Mouse (Mus musculus): ENCODE results near the gene 1700030K09Rik. TPM values are rescaled to one million over a fixed set of nuclear protein-coding genes. Genes with fewer than 3 reads are reported as not detected.
A peak's percentile ranks its signal among the peaks of the same experiment; 100 is the strongest.

Gene 1700030K09Rik
- polyA plus RNA-seq, 1 experiment = 6.8 TPM

- peaks cover 11% of the 10 kb centered on the region for H3K4me1 ChIP-seq (ENCODE audit: control insufficient read depth, insufficient read depth, low read length)
- DNase-seq = peak; percentile 42
- 72% methylated on average over 23 of the region's 23 CpGs for WGBS
- no peaks in the 10 kb centered on the region for H3K27me3 ChIP-seq (replicated peaks; ENCODE audit: control insufficient read depth, insufficient read depth, low read length)
- TF ChIP-seq POLR2A (IDR thresholded peaks at IDR 0.05; ENCODE audit: low read depth, low read length) = no peak
- TF ChIP-seq CTCF (conservative IDR thresholded peaks at IDR 0.05; ENCODE audit: insufficient read depth, insufficient read length, low read depth, low read length) = no peak
- H3K4me3 ChIP-seq (ENCODE audit: insufficient read depth, low read depth, low read length) = no peak overlapping the region
- H3K36me3 ChIP-seq (ENCODE audit: control insufficient read depth, insufficient read depth, low read length) = no peaks in the 10 kb centered on the region
- no peak overlapping the region for H3K27ac ChIP-seq (ENCODE audit: insufficient read depth, low read depth, low read length)
Observed at GRCm38 (mm10) chr8:72495411-72496111, 51.9 kb downstream of the 1700030K09Rik start.

GRCm38 (mm10) chr8:72496217-72496616 lies 52.5 kb downstream of the 1700030K09Rik start:
- Histone ChIP-seq H3K27me3 (replicated peaks; ENCODE audit: control insufficient read depth, insufficient read depth, low read length) (no peaks in the 10 kb centered on the region), H3K36me3 (ENCODE audit: control insufficient read depth, insufficient read depth, low read length) (no peaks in the 10 kb centered on the region), H3K4me1 (ENCODE audit: control insufficient read depth, insufficient read depth, low read length) (peaks cover 8% of the 10 kb centered on the region), H3K4me3 (ENCODE audit: insufficient read depth, low read depth, low read length) (no peak overlapping the region), H3K27ac (ENCODE audit: insufficient read depth, low read depth, low read length) (no peak overlapping the region)
- 89% methylated on average over 19 of the region's 19 CpGs for WGBS
- no peak for TF ChIP-seq CTCF (conservative IDR thresholded peaks at IDR 0.05; ENCODE audit: insufficient read depth, insufficient read length, low read depth, low read length)
- TF ChIP-seq POLR2A (IDR thresholded peaks at IDR 0.05; ENCODE audit: low read depth, low read length) = no peak
- DNase-seq = no peak

- Histone ChIP-seq H3K36me3 (ENCODE audit: control insufficient read depth, insufficient read depth, low read length) (no peaks in the 10 kb centered on the region), H3K27ac (ENCODE audit: insufficient read depth, low read depth, low read length) (no peak overlapping the region), H3K4me3 (ENCODE audit: insufficient read depth, low read depth, low read length) (no peak overlapping the region), H3K4me1 (ENCODE audit: control insufficient read depth, insufficient read depth, low read length) (peaks cover 4% of the 10 kb centered on the region; the same call in 1 of the 2 replicates), H3K27me3 (replicated peaks; ENCODE audit: control insufficient read depth, insufficient read depth, low read length) (no peaks in the 10 kb centered on the region)
- TF ChIP-seq CTCF (conservative IDR thresholded peaks at IDR 0.05; ENCODE audit: insufficient read depth, insufficient read length, low read depth, low read length) = no peak
- TF ChIP-seq POLR2A (IDR thresholded peaks at IDR 0.05; ENCODE audit: low read depth, low read length) = no peak
- no peak for DNase-seq
- WGBS = 74% methylated on average over 1 of the region's 1 CpGs
Observed at GRCm38 (mm10) chr8:72497911-72498310, 54.2 kb downstream of the 1700030K09Rik start.

GRCm38 (mm10) chr8:72498527-72498926 lies 54.8 kb downstream of the 1700030K09Rik start:
- peaks cover under 1% of the 10 kb centered on the region; the same call in 1 of the 2 replicates for H3K4me1 ChIP-seq (ENCODE audit: control insufficient read depth, insufficient read depth, low read length)
- no peak overlapping the region for H3K4me3 ChIP-seq (ENCODE audit: insufficient read depth, low read depth, low read length)
- H3K27ac ChIP-seq (ENCODE audit: insufficient read depth, low read depth, low read length) = no peak overlapping the region
- DNase-seq = no peak
- 80% methylated on average over 4 of the region's 4 CpGs for WGBS
- TF ChIP-seq POLR2A (IDR thresholded peaks at IDR 0.05; ENCODE audit: low read depth, low read length) = no peak
- no peak for TF ChIP-seq CTCF (conservative IDR thresholded peaks at IDR 0.05; ENCODE audit: insufficient read depth, insufficient read length, low read depth, low read length)
- no peaks in the 10 kb centered on the region for H3K36me3 ChIP-seq (ENCODE audit: control insufficient read depth, insufficient read depth, low read length)
- no peaks in the 10 kb centered on the region for H3K27me3 ChIP-seq (replicated peaks; ENCODE audit: control insufficient read depth, insufficient read depth, low read length)

- H3K27ac ChIP-seq (ENCODE audit: insufficient read depth, low read depth, low read length) = no peak overlapping the region
- no peak for DNase-seq
- WGBS = 75% methylated on average over 2 of the region's 2 CpGs
Observed at GRCm38 (mm10) chr8:72499521-72500284, 56.0 kb downstream of the 1700030K09Rik start.

GRCm38 (mm10) chr8:72500521-72500931 lies 56.8 kb downstream of the 1700030K09Rik start:
- TF ChIP-seq POLR2A (IDR thresholded peaks at IDR 0.05; ENCODE audit: low read depth, low read length) (no peak), CTCF (conservative IDR thresholded peaks at IDR 0.05; ENCODE audit: insufficient read depth, insufficient read length, low read depth, low read length) (no peak)
- H3K4me1 ChIP-seq (ENCODE audit: control insufficient read depth, insufficient read depth, low read length) = peaks cover 2% of the 10 kb centered on the region; the same call in 1 of the 2 replicates
- no peaks in the 10 kb centered on the region for H3K27me3 ChIP-seq (replicated peaks; ENCODE audit: control insufficient read depth, insufficient read depth, low read length)
- DNase-seq = no peak
- H3K27ac ChIP-seq (ENCODE audit: insufficient read depth, low read depth, low read length) = no peak overlapping the region
- 87% methylated on average over 1 of the region's 1 CpGs for WGBS
- H3K36me3 ChIP-seq (ENCODE audit: control insufficient read depth, insufficient read depth, low read length) = no peaks in the 10 kb centered on the region
- H3K4me3 ChIP-seq (ENCODE audit: insufficient read depth, low read depth, low read length) = no peak overlapping the region

More at GRCm38 (mm10) chr8:72499521-72500284, 56.0 kb downstream of the 1700030K09Rik start:
- Histone ChIP-seq H3K4me1 (ENCODE audit: control insufficient read depth, insufficient read depth, low read length) (peaks cover 2% of the 10 kb centered on the region; the same call in 1 of the 2 replicates), H3K36me3 (ENCODE audit: control insufficient read depth, insufficient read depth, low read length) (no peaks in the 10 kb centered on the region), H3K4me3 (ENCODE audit: insufficient read depth, low read depth, low read length) (no peak overlapping the region), H3K27me3 (replicated peaks; ENCODE audit: control insufficient read depth, insufficient read depth, low read length) (no peaks in the 10 kb centered on the region)
- TF ChIP-seq CTCF (conservative IDR thresholded peaks at IDR 0.05; ENCODE audit: insufficient read depth, insufficient read length, low read depth, low read length) (no peak), POLR2A (IDR thresholded peaks at IDR 0.05; ENCODE audit: low read depth, low read length) (no peak)

GRCm38 (mm10) chr8:72504137-72504536 lies 60.5 kb downstream of the 1700030K09Rik start:
- Histone ChIP-seq H3K27ac (ENCODE audit: insufficient read depth, low read depth, low read length) (no peak overlapping the region), H3K4me3 (ENCODE audit: insufficient read depth, low read depth, low read length) (no peak overlapping the region), H3K4me1 (ENCODE audit: control insufficient read depth, insufficient read depth, low read length) (peaks cover 2% of the 10 kb centered on the region; the same call in 1 of the 2 replicates), H3K27me3 (replicated peaks; ENCODE audit: control insufficient read depth, insufficient read depth, low read length) (no peaks in the 10 kb centered on the region), H3K36me3 (ENCODE audit: control insufficient read depth, insufficient read depth, low read length) (no peaks in the 10 kb centered on the region)
- TF ChIP-seq CTCF (conservative IDR thresholded peaks at IDR 0.05; ENCODE audit: insufficient read depth, insufficient read length, low read depth, low read length) (no peak), POLR2A (IDR thresholded peaks at IDR 0.05; ENCODE audit: low read depth, low read length) (no peak)
- no peak for DNase-seq
